Mouse (Mus musculus): ENCODE measurements at regions not wholly inside any gene's neighbourhood (a gene's known extent, or its start where the extent isn't known, plus 50 kb on each side); places are given as distances from the start of the nearest gene placed in this dataset.

DNA sequence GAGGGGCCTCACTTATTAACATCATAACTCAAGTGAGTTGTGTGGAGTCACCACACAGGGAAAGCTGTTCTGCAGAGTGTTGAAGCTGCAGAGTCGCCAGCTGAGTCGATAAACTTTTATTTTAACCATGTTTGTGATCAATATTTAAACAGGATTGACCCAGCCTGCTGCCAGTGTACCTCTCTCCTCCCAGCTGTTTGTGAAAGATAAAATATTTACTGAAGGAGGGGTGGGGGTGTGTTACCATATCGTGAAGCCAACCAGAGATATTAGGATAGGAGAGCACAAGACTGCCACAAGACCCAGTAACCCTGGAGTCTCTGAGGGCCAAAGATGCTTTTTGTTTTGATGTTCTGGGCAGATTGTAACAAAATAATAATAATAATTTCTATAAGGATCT, 309.4 kb upstream of the Plxna2 start:
- no peak for TF ChIP-seq CTCF (IDR thresholded peaks at IDR 0.05; ENCODE audit: extremely low read depth, insufficient read length, insufficient replicate concordance, low read depth, low read length)
- no peak for TF ChIP-seq POLR2A (IDR thresholded peaks at IDR 0.05; ENCODE audit: low read depth, low read length)
- Histone ChIP-seq H3K27me3 (ENCODE audit: control insufficient read depth, insufficient read depth, low read length) (no peaks in the 10 kb centered on the region), H3K27ac (ENCODE audit: insufficient read depth, low read depth, low read length) (no peak overlapping the region), H3K4me3 (ENCODE audit: low read depth, low read length) (no peak overlapping the region), H3K4me1 (ENCODE audit: control insufficient read depth, insufficient read depth, insufficient read length, low read length) (no peaks in the 10 kb centered on the region), H3K36me3 (ENCODE audit: control insufficient read depth, insufficient read depth, low read length) (no peaks in the 10 kb centered on the region)
- 25% methylated on average over 3 of the region's 3 CpGs for WGBS

DNA sequence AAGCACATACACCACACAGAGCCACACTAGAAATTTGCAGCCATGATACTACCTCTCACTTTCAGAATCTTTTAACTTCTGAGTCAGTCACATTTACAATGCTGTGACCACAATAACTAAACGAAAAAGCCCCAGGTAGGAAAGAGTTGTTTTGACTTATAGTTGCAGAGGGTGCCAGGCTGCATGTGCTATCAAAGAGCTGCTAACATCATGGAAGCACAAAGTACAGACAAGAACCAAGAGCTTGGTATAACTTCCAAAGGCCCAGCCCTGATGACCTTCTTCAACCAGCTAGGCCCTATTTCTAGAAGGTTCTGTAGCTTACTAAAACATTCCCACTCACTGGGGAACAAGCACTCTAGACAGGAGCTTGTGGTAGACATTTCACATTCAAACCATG, 314.1 kb upstream of the Plxna2 start:
- WGBS, result 43% methylated on average over 1 of the region's 1 CpGs

DNA sequence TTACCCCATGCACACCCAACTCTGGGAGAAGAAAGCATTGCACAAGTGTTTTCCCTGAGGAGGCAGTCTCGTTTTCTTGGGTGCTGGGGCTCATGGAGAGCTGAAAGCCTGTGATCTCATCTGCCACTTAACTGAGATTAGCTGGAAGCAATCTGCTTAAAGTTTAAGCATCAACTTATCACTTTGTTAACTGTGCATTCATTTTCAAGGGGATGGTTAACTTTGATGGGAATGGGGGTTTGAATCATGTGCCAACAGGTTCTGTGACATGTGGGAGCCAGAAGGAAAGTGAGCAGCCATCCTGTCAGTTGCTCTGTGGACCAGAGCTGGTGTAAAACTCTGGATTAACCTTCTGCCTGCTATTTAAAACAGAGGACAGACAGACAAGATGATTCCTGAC, 315.2 kb upstream of the Plxna2 start:
- TF ChIP-seq CTCF (IDR thresholded peaks at IDR 0.05; ENCODE audit: extremely low read depth, insufficient read length, insufficient replicate concordance, low read depth, low read length) (no peak), POLR2A (IDR thresholded peaks at IDR 0.05; ENCODE audit: low read depth, low read length) (no peak)
- H3K4me3 ChIP-seq (ENCODE audit: low read depth, low read length), result no peak overlapping the region
- no peaks in the 10 kb centered on the region for H3K4me1 ChIP-seq (ENCODE audit: control insufficient read depth, insufficient read depth, insufficient read length, low read length)
- 17% methylated on average over 1 of the region's 1 CpGs for whole genome bisulfite sequencing
- no peaks in the 10 kb centered on the region for H3K36me3 ChIP-seq (ENCODE audit: control insufficient read depth, insufficient read depth, low read length)
- H3K27me3 ChIP-seq (ENCODE audit: control insufficient read depth, insufficient read depth, low read length), result no peaks in the 10 kb centered on the region
- no peak overlapping the region for H3K27ac ChIP-seq (ENCODE audit: insufficient read depth, low read depth, low read length)

More for the DNA sequence above, 314.1 kb upstream of the Plxna2 start:
- Histone ChIP-seq H3K36me3 (ENCODE audit: control insufficient read depth, insufficient read depth, low read length) (no peaks in the 10 kb centered on the region), H3K27ac (ENCODE audit: insufficient read depth, low read depth, low read length) (no peak overlapping the region), H3K4me1 (ENCODE audit: control insufficient read depth, insufficient read depth, insufficient read length, low read length) (no peaks in the 10 kb centered on the region), H3K27me3 (ENCODE audit: control insufficient read depth, insufficient read depth, low read length) (no peaks in the 10 kb centered on the region), H3K4me3 (ENCODE audit: low read depth, low read length) (no peak overlapping the region)
- TF ChIP-seq POLR2A (IDR thresholded peaks at IDR 0.05; ENCODE audit: low read depth, low read length), result no peak
- no peak for TF ChIP-seq CTCF (IDR thresholded peaks at IDR 0.05; ENCODE audit: extremely low read depth, insufficient read length, insufficient replicate concordance, low read depth, low read length)

DNA sequence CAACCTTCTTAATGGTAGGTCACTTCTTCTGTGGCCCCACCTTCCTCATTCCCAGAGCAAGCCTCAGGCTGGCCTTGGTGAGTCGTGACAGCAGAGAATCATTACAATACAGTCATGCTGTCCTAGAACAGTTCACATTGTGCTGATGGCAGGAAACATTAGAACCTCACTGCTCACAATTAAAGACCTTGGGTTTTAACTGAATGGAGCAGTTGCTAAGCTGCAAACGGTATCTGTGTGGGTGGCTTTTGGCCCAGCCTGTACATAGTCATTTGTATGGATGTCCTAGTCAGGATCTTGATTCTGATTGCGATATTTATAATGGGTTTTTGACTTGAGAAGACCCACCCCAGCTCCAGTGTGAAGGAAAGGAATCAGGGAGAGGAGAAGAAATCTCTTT, 336.1 kb upstream of the Plxna2 start:
- no peaks in the 10 kb centered on the region for H3K36me3 ChIP-seq (ENCODE audit: control insufficient read depth, insufficient read depth, low read length)
- H3K27me3 ChIP-seq (ENCODE audit: control insufficient read depth, insufficient read depth, low read length), result no peaks in the 10 kb centered on the region
- TF ChIP-seq POLR2A (IDR thresholded peaks at IDR 0.05; ENCODE audit: low read depth, low read length) (no peak), CTCF (IDR thresholded peaks at IDR 0.05; ENCODE audit: extremely low read depth, insufficient read length, insufficient replicate concordance, low read depth, low read length) (no peak)
- H3K27ac ChIP-seq (ENCODE audit: insufficient read depth, low read depth, low read length), result no peak overlapping the region
- 59% methylated on average over 3 of the region's 3 CpGs for WGBS
- no peaks in the 10 kb centered on the region for H3K4me1 ChIP-seq (ENCODE audit: control insufficient read depth, insufficient read depth, insufficient read length, low read length)
- H3K4me3 ChIP-seq (ENCODE audit: low read depth, low read length), result no peak overlapping the region

DNA sequence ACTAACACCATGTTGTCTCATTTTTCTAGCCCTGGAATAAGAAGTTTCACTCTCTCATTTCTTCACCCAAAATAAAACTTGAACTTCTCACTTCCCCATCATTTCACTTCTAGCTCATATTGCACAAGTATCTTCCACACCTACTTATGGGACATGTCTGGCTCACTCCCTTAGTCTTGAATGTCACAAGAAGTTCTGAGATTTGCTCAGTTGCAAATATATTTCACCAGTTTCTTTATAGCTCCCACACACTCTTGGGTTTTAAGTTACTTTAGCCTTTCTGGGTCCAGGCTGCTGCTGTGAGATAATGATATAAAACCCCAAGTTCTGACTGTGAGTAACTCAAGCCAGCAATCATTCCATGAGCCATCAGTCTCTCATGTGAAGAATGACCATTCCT, 350.0 kb upstream of the Plxna2 start:
- no peaks in the 10 kb centered on the region for H3K4me1 ChIP-seq (ENCODE audit: control insufficient read depth, insufficient read depth, insufficient read length, low read length)

DNA sequence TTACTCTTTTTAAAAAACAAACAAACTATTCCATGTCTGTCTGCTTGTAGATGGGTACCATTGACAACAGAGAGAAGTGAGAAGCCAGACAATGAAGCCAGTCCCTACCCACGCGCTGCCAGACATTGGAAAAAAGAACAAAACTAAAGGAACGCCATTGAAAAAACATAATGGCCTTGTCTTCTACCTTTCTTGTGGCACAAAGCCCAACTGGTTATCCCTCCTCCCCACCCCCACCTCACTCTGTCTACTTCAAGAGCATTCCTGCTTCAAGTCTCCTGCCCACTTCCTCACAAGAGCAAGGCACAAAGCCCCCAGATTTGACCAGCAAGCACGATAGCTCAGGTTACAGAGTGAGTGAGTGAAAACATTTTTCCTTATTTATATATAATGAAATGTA, 355.6 kb upstream of the Plxna2 start:
- no peak for TF ChIP-seq CTCF (IDR thresholded peaks at IDR 0.05; ENCODE audit: extremely low read depth, insufficient read length, insufficient replicate concordance, low read depth, low read length)
- TF ChIP-seq POLR2A (IDR thresholded peaks at IDR 0.05; ENCODE audit: low read depth, low read length), result no peak
- Histone ChIP-seq H3K36me3 (ENCODE audit: control insufficient read depth, insufficient read depth, low read length) (no peaks in the 10 kb centered on the region), H3K4me1 (ENCODE audit: control insufficient read depth, insufficient read depth, insufficient read length, low read length) (no peaks in the 10 kb centered on the region), H3K4me3 (ENCODE audit: low read depth, low read length) (no peak overlapping the region), H3K27me3 (ENCODE audit: control insufficient read depth, insufficient read depth, low read length) (no peaks in the 10 kb centered on the region), H3K27ac (ENCODE audit: insufficient read depth, low read depth, low read length) (no peak overlapping the region)
- WGBS, result 78% methylated on average over 4 of the region's 4 CpGs

More for the DNA sequence above, 350.0 kb upstream of the Plxna2 start:
- Histone ChIP-seq H3K36me3 (ENCODE audit: control insufficient read depth, insufficient read depth, low read length) (no peaks in the 10 kb centered on the region), H3K4me3 (ENCODE audit: low read depth, low read length) (no peak overlapping the region), H3K27me3 (ENCODE audit: control insufficient read depth, insufficient read depth, low read length) (no peaks in the 10 kb centered on the region), H3K27ac (ENCODE audit: insufficient read depth, low read depth, low read length) (no peak overlapping the region)
- TF ChIP-seq POLR2A (IDR thresholded peaks at IDR 0.05; ENCODE audit: low read depth, low read length), result no peak
- no peak for TF ChIP-seq CTCF (IDR thresholded peaks at IDR 0.05; ENCODE audit: extremely low read depth, insufficient read length, insufficient replicate concordance, low read depth, low read length)

DNA sequence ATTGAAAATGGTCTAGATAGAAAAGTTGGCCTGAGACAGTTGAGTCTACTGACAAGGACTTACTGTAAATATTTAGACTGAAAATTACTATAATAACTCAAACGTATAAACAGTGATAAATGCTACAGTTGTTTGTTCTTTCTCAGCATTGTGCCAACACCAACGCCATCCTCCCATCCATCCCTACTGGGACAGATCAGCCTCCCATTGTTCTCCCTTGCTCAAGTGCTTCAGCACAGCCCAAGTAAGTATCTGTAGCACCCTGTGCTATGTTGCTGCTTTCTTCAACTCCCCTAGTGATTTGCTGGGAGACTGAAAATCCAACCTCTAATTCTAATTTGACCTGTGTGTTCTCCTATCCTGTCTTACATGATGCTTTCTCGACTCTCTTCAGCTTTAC, 358.1 kb upstream of the Plxna2 start:
- H3K4me3 ChIP-seq (ENCODE audit: low read depth, low read length), result no peak overlapping the region
- WGBS, result 55% methylated on average over 3 of the region's 3 CpGs

More for the DNA sequence above, 358.1 kb upstream of the Plxna2 start:
- Histone ChIP-seq H3K4me1 (ENCODE audit: control insufficient read depth, insufficient read depth, insufficient read length, low read length) (no peaks in the 10 kb centered on the region), H3K27me3 (ENCODE audit: control insufficient read depth, insufficient read depth, low read length) (no peaks in the 10 kb centered on the region), H3K36me3 (ENCODE audit: control insufficient read depth, insufficient read depth, low read length) (no peaks in the 10 kb centered on the region), H3K27ac (ENCODE audit: insufficient read depth, low read depth, low read length) (no peak overlapping the region)
- TF ChIP-seq POLR2A (IDR thresholded peaks at IDR 0.05; ENCODE audit: low read depth, low read length), result no peak
- no peak for TF ChIP-seq CTCF (IDR thresholded peaks at IDR 0.05; ENCODE audit: extremely low read depth, insufficient read length, insufficient replicate concordance, low read depth, low read length)

All from small intestine, adult 2 months (tissue).